Mouse (Mus musculus) CH12.LX (cell line): ENCODE measurements around the gene Neb. TPM values are rescaled to one million over a fixed set of nuclear protein-coding genes. Genes with fewer than 3 reads are reported as not detected.

ENCODE experiments used
- DNase-seq: peaks from one replicate; pipeline ENCODE4 v3.0.0-alpha.2; 2013; ENCODE audit errors: extremely low read depth
- H3K27ac ChIP-seq: 2 replicates; pipeline ENCODE4 v1.5.1; 2012; ENCODE audit warnings: low read depth, mild to moderate bottlenecking, control low read depth, moderate library complexity; ENCODE audit not compliant: insufficient read depth
- H3K27me3 ChIP-seq: replicated peaks from 2 replicates; pipeline ENCODE3; 2012; ENCODE audit warnings: inconsistent platforms
- H3K36me3 ChIP-seq, 2 experiments: replicated peaks in 1 of 2; 2 replicates each; pipeline versions ENCODE3 to v1.6.1; 2012; ENCODE audit warnings: inconsistent platforms in 1 of 2, low read length in 1 of 2, mild to moderate bottlenecking in 1 of 2, mixed read lengths in 1 of 2, moderate library complexity in 1 of 2; ENCODE audit not compliant: control insufficient read depth in 1 of 2, insufficient read depth in 1 of 2
- H3K4me1 ChIP-seq, 2 experiments: 2 replicates each; pipeline ENCODE4 v1.6.1; 2012; ENCODE audit warnings: inconsistent platforms in 1 of 2, moderate library complexity in 1 of 2; ENCODE audit not compliant: insufficient read depth in 2 of 2, control insufficient read depth in 1 of 2
- H3K4me2 ChIP-seq: 2 replicates; pipeline ENCODE4 v1.6.1; 2012; ENCODE audit warnings: low read depth, mild to moderate bottlenecking, control low read depth; ENCODE audit not compliant: poor library complexity, insufficient read depth, severe bottlenecking
- H3K4me3 ChIP-seq, 3 experiments: fragments of 150-350 bp in 1 of 3; sonication (generic) in 1 of 3; replicated peaks in 1 of 3; 2 replicates each; pipeline versions ENCODE3 to v1.5.1; 2011 to 2012; ENCODE audit warnings: low read depth in 2 of 3, low read length in 2 of 3, mild to moderate bottlenecking in 2 of 3, moderate library complexity in 2 of 3, control low read depth in 1 of 3, improper control_type of control experiment in 1 of 3, inconsistent platforms in 1 of 3, mixed read lengths in 1 of 3; ENCODE audit not compliant: poor library complexity in 1 of 3
- H3K79me2 ChIP-seq: replicated peaks from 2 replicates; pipeline ENCODE4 v1.6.1; 2012; ENCODE audit warnings: mild to moderate bottlenecking, moderate library complexity; ENCODE audit not compliant: control insufficient read depth, poor library complexity, insufficient read depth, severe bottlenecking; ENCODE audit errors: extremely low read depth
- H3K9ac ChIP-seq: 2 replicates; pipeline ENCODE4 v1.6.1; 2012; ENCODE audit warnings: low read depth, mild to moderate bottlenecking, control low read depth, moderate library complexity; ENCODE audit not compliant: insufficient read depth
- H3K9me3 ChIP-seq: replicated peaks from 2 replicates; pipeline ENCODE3; 2012; ENCODE audit warnings: low read length, inconsistent platforms, mixed read lengths
- BHLHE40 ChIP-seq: IDR thresholded peaks from 2 replicates; pipeline ENCODE4 v1.6.1; 2011; ENCODE audit warnings: mild to moderate bottlenecking, low read depth, low read length, improper control_type of control experiment
- CHD1 ChIP-seq: IDR thresholded peaks from 2 replicates; pipeline ENCODE4 v1.6.1; 2012; ENCODE audit warnings: low read depth, low read length, improper control_type of control experiment, inconsistent platforms
- CHD2 ChIP-seq: IDR thresholded peaks from 2 replicates; pipeline ENCODE4 v1.6.1; 2011; ENCODE audit warnings: low read length, improper control_type of control experiment
- CTCF ChIP-seq, 2 experiments: IDR thresholded peaks in 1 of 2; conservative IDR thresholded peaks in 1 of 2; 2 replicates each; pipeline ENCODE4 v1.5.1; 2011 to 2012; ENCODE audit warnings: low read depth in 2 of 2, low read length in 2 of 2, improper control_type of control experiment in 1 of 2, inconsistent platforms in 1 of 2, mild to moderate bottlenecking in 1 of 2, moderate library complexity in 1 of 2
- IRF4 ChIP-seq: IDR thresholded peaks from 2 replicates; pipeline ENCODE4 v1.6.1; 2014; ENCODE audit warnings: low read depth, mild to moderate bottlenecking, inconsistent platforms, low read length, improper control_type of control experiment
- JUND ChIP-seq: conservative IDR thresholded peaks from 2 replicates; pipeline ENCODE4 v1.6.1; 2011; ENCODE audit warnings: low read depth, low read length, improper control_type of control experiment
- KAT2A ChIP-seq: IDR thresholded peaks from 2 replicates; pipeline ENCODE4 v1.6.1; 2012; ENCODE audit warnings: low read length, improper control_type of control experiment, inconsistent platforms; ENCODE audit not compliant: insufficient replicate concordance
- MAFK ChIP-seq: IDR thresholded peaks from 2 replicates; pipeline ENCODE4 v1.6.1; 2011; ENCODE audit warnings: low read length, improper control_type of control experiment; ENCODE audit not compliant: insufficient replicate concordance
- MAX ChIP-seq: IDR thresholded peaks from 2 replicates; pipeline ENCODE4 v1.6.1; 2011; ENCODE audit warnings: low read length, improper control_type of control experiment
- NELFE ChIP-seq: IDR thresholded peaks from 2 replicates; pipeline ENCODE4 v1.6.1; 2011; ENCODE audit warnings: low read depth, low read length, improper control_type of control experiment
- NRF1 ChIP-seq: IDR thresholded peaks from 2 replicates; pipeline ENCODE4 v1.6.1; 2014; ENCODE audit warnings: low read depth, mild to moderate bottlenecking, inconsistent platforms, low read length, improper control_type of control experiment, moderate library complexity
- PAX5 ChIP-seq: IDR thresholded peaks from 2 replicates; pipeline ENCODE4 v1.6.1; 2012; ENCODE audit warnings: low read length, inconsistent platforms, mixed read lengths
- POLR2AphosphoS2 ChIP-seq: IDR thresholded peaks from 2 replicates; pipeline ENCODE4 v1.6.1; 2011; ENCODE audit warnings: low read depth, low read length, improper control_type of control experiment
- RAD21 ChIP-seq: IDR thresholded peaks from 2 replicates; pipeline ENCODE4 v1.6.1; 2011; ENCODE audit warnings: low read depth, mild to moderate bottlenecking, low read length, improper control_type of control experiment, moderate library complexity
- RCOR1 ChIP-seq: conservative IDR thresholded peaks from 2 replicates; pipeline ENCODE4 v1.6.1; 2012; ENCODE audit warnings: low read depth, mild to moderate bottlenecking, inconsistent platforms, low read length, improper control_type of control experiment
- USF2 ChIP-seq: conservative IDR thresholded peaks from 2 replicates; pipeline ENCODE4 v1.6.1; 2011; ENCODE audit warnings: low read depth, low read length, improper control_type of control experiment
- ZMIZ1 ChIP-seq: IDR thresholded peaks from 2 replicates; pipeline ENCODE4 v1.6.1; 2012; ENCODE audit warnings: low read depth, mild to moderate bottlenecking, inconsistent platforms, low read length, improper control_type of control experiment
- ZNF384 ChIP-seq: IDR thresholded peaks from 2 replicates; pipeline ENCODE4 v1.6.1; 2012; ENCODE audit warnings: low read depth, low read length, improper control_type of control experiment, inconsistent platforms
- dilution Hi-C: fragments of 300-500 bp; cut with MboI; formaldehyde crosslinking; loops from 2 replicates; pipeline ENCODE4 v1.14.3; 2020; ENCODE audit warnings: low sequenced_read_pairs; ENCODE audit not compliant: extremely low pct_unique_long_range_greater_than_20kb, extremely low pct_ligation_motif_present
- in situ Hi-C: fragments of 300-500 bp; cut with MboI; formaldehyde crosslinking; loops from 3 replicates; pipeline ENCODE4 v1.14.3; 2019; ENCODE audit warnings: low sequenced_read_pairs, low pct_ligation_motif_present, low pct_unique_long_range_greater_than_20kb, mixed read lengths
- polyA plus RNA-seq: library from polyadenylated mRNA; unstranded; fragments of >175 nt; gene quantifications from 2 replicates; pipeline ENCODE4 v1.2.1, GENCODE M21; 2012; ENCODE audit warnings: low read depth; ENCODE audit not compliant: insufficient read length
- total RNA-seq, 2 experiments: library from RNA; depleted of rRNA; stranded (reverse); fragments of 300-350 nt in 1 of 2; fragments of >200 nt in 1 of 2; gene quantifications; 2 replicates each; pipeline ENCODE4 v1.2.3; 2012 to 2014

The Neb gene
- total and polyA plus RNA-seq, 3 experiments: 1.5 to 1.8 (median 1.7) TPM

- no peak overlapping the region for H3K4me3 ChIP-seq
- no peak overlapping the region for H3K9ac ChIP-seq
- H3K4me2 ChIP-seq: no peak overlapping the region
- no peaks in the 10 kb centered on the region for H3K4me1 ChIP-seq
- no peak overlapping the region for H3K27ac ChIP-seq
- in situ Hi-C loops (no loop called here), dilution Hi-C loops (no loop called here)
- H3K9me3 ChIP-seq: no peaks in the 10 kb centered on the region
- no peak for DNase-seq
- no peaks in the 10 kb centered on the region for H3K27me3 ChIP-seq
- H3K79me2 ChIP-seq: no peaks in the 10 kb centered on the region
- TF ChIP-seq IRF4 (no peak), ZNF384 (no peak), CHD1 (no peak), PAX5 (no peak), POLR2AphosphoS2 (no peak), JUND (no peak), USF2 (no peak), RCOR1 (no peak), CTCF (conservative IDR thresholded peaks at IDR 0.05 in 1 of 2, IDR thresholded peaks at IDR 0.05 in 1 of 2; ENCODE audit: low read depth in 2 of 2, low read length in 2 of 2) (peak in 1 of 2 experiments; percentile 31; a peak in 2 of 4 replicates), MAX (no peak), NRF1 (no peak), MAFK (no peak), RAD21 (peak; percentile 28)
- no peaks in the 10 kb centered on the region for H3K36me3 ChIP-seq
Measured at GRCm38 (mm10) chr2:52227584-52227983, 150.7 kb downstream of the Neb start.

DNA sequence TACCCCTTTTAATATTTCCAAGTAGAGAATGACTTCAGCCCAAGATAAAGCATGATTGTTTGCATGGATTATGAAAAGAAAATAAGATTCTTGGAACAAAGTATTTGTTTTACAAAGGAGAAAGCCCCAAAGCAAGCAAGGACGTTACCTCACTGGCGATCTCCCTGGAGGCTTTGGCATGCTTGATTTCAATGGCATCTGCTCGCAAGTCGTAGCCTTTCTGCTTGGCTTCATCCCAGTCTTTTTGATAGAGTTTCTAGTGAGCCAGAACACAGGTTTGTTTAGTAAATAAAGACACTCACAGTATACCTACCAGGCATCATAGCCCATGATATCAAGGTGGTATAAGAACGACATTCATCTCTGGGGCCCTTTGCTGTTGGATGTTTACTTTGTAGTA is 153.9 kb downstream of the Neb start:
- TF ChIP-seq JUND: no peak
- TF ChIP-seq BHLHE40: no peak
- TF ChIP-seq CHD2: no peak
- no peak for TF ChIP-seq NELFE
- TF ChIP-seq ZMIZ1: no peak
- TF ChIP-seq KAT2A: no peak
- dilution Hi-C loops (no loop called here), in situ Hi-C loops (no loop called here)
- Histone ChIP-seq H3K9ac (no peak overlapping the region), H3K4me1 (no peaks in the 10 kb centered on the region), H3K27ac (no peak overlapping the region), H3K36me3 (no peaks in the 10 kb centered on the region), H3K9me3 (no peaks in the 10 kb centered on the region), H3K4me2 (no peak overlapping the region), H3K27me3 (no peaks in the 10 kb centered on the region), H3K79me2 (no peaks in the 10 kb centered on the region), H3K4me3 (no peak overlapping the region)
- no peak for DNase-seq
